Mouse (Mus musculus) embryonic facial prominence, embryonic 10.5 days (tissue): ENCODE measurements around the gene Prkn. TPM values are rescaled to one million over a fixed set of nuclear protein-coding genes. Genes with fewer than 3 reads are reported as not detected.

Experiments
- polyA plus RNA-seq: library from polyadenylated mRNA; unstranded; fragments of >200 nt; fragmentation: Nextera tagmentation; extraction: Ambion mirVana; gene quantifications from 2 replicates; pipeline ENCODE4 v1.2.1, GENCODE M21; 2016

Gene Prkn
- polyA plus RNA-seq, 1 experiment from 2014 or later: 1.1 TPM

Other genes starting within 250 kb of the Prkn start
- 1.5 and 2.0 TPM in 2 replicates for gene Pacrg, start 73 bp upstream of the Prkn start, polyA plus RNA-seq